Comparison of ENCODE assay signal across 8 mouse cellular contexts in the genomic region with DNA sequence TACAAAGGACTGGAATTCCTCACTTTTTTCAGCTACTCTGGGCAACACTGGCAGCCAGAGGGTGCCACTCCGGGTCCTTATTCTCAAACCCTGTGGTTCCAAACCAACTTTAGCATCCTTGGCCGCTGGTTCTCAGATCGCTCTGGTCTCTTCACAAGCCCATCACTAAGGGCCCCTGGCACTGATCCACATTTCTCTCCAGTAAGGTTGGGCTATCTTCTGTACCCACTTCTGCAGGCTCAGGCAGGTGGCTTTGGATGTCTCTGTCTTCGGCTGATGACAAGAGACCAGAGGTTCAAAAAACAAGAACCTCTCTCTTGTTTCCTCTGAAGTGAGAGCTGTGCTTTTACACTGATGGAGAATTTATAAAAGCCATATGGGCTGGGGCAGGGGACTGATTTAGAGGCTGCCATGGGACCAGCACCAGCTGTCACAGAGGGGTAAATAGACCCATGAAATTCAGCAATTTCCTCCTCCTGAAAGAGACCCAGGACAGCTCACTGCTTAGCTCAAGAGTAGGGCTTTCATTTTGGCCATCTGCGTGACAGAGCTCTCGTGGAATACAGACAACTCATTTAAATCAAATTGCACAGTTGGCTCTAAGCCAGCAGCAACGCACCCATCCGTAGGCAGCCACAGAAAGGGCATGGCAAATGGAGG. TPM values are rescaled to one million over a fixed set of nuclear protein-coding genes. Genes with fewer than 3 reads are reported as not detected.
DNase-seq lines count a peak whose midpoint lies in the region; ATAC-seq and TF ChIP-seq lines count a peak whose summit lies in the region.
"Not testable (repeated sequence)": the region's sequence is repeated elsewhere in the genome, so short reads cannot be mapped to it uniquely, and the experiment has no call there.

No protein-coding gene starts in this region.

- not testable (repeated sequence) for H3K9ac ChIP-seq in embryonic facial prominence, embryonic 12.5 days; forebrain, embryonic 12.5 days; forebrain, postnatal 0 days; hindbrain, embryonic 15.5 days; lung, embryonic 14.5 days; midbrain, embryonic 13.5 days (replicated peaks); neural tube, embryonic 11.5 days (ENCODE audit: low read length); stomach, embryonic 16.5 days (ENCODE audit: low read length)

- not testable (repeated sequence) for H3K4me1 ChIP-seq in embryonic facial prominence, embryonic 12.5 days; forebrain, embryonic 12.5 days; forebrain, postnatal 0 days (ENCODE audit: insufficient read depth); hindbrain, embryonic 15.5 days (replicated peaks); lung, embryonic 14.5 days (ENCODE audit: insufficient read depth); midbrain, embryonic 13.5 days (replicated peaks); neural tube, embryonic 11.5 days (ENCODE audit: control insufficient read depth, insufficient read depth, low read length); stomach, embryonic 16.5 days (ENCODE audit: control insufficient read depth, insufficient read depth, low read length)

- H3K27ac ChIP-seq in embryonic facial prominence, embryonic 12.5 days; forebrain, embryonic 12.5 days; forebrain, postnatal 0 days (ENCODE audit: low read depth, low read length); hindbrain, embryonic 15.5 days (replicated peaks); lung, embryonic 14.5 days (ENCODE audit: low read depth); midbrain, embryonic 13.5 days; neural tube, embryonic 11.5 days (ENCODE audit: low read depth, low read length); stomach, embryonic 16.5 days (ENCODE audit: low read length): not testable (repeated sequence)

- H3K27me3 ChIP-seq in embryonic facial prominence, embryonic 12.5 days; forebrain, embryonic 12.5 days; forebrain, postnatal 0 days (ENCODE audit: insufficient read depth, low read length); hindbrain, embryonic 15.5 days; lung, embryonic 14.5 days (ENCODE audit: insufficient read depth, low read length); midbrain, embryonic 13.5 days; neural tube, embryonic 11.5 days (ENCODE audit: control insufficient read depth, insufficient read depth, low read length); stomach, embryonic 16.5 days (ENCODE audit: control insufficient read depth, insufficient read depth, low read length): not testable (repeated sequence)

- DNase-seq in forebrain, postnatal 0 days; lung, embryonic 14.5 days; neural tube, embryonic 11.5 days (ENCODE audit: low spot score): not testable (repeated sequence)

- H3K4me3 ChIP-seq in embryonic facial prominence, embryonic 12.5 days; forebrain, embryonic 12.5 days (replicated peaks); forebrain, postnatal 0 days (ENCODE audit: low read depth, low read length); hindbrain, embryonic 15.5 days; lung, embryonic 14.5 days (ENCODE audit: low read depth, low read length); midbrain, embryonic 13.5 days (replicated peaks); neural tube, embryonic 11.5 days (ENCODE audit: low read depth, low read length); stomach, embryonic 16.5 days (replicated peaks; ENCODE audit: low read length): not testable (repeated sequence)

- TF ChIP-seq CTCF in forebrain, postnatal 0 days (IDR thresholded peaks at IDR 0.05; ENCODE audit: low read depth); lung, embryonic 14.5 days (IDR thresholded peaks at IDR 0.05; ENCODE audit: low read depth): not testable (repeated sequence)

- 80% methylated on average over 1 of the region's 8 CpGs for WGBS in embryonic facial prominence, embryonic 12.5 days
- WGBS in forebrain, embryonic 12.5 days = 67% methylated on average over 1 of the region's 8 CpGs
- WGBS in forebrain, postnatal 0 days = 44% methylated on average over 1 of the region's 8 CpGs
- 63% methylated on average over 1 of the region's 8 CpGs for WGBS in hindbrain, embryonic 15.5 days
- 67% methylated on average over 1 of the region's 8 CpGs for WGBS in lung, embryonic 14.5 days
- WGBS in midbrain, embryonic 13.5 days = 60% methylated on average over 1 of the region's 8 CpGs
- WGBS in neural tube, embryonic 11.5 days = 71% methylated on average over 1 of the region's 8 CpGs
- 100% methylated on average over 1 of the region's 8 CpGs for WGBS in stomach, embryonic 16.5 days

- not testable (repeated sequence) for H3K9me3 ChIP-seq in embryonic facial prominence, embryonic 12.5 days; forebrain, embryonic 12.5 days; forebrain, postnatal 0 days (ENCODE audit: low read length); hindbrain, embryonic 15.5 days; lung, embryonic 14.5 days (ENCODE audit: low read depth, low read length); midbrain, embryonic 13.5 days; neural tube, embryonic 11.5 days (ENCODE audit: control insufficient read depth, low read length); stomach, embryonic 16.5 days (replicated peaks; ENCODE audit: control insufficient read depth, low read length)

- H3K36me3 ChIP-seq in embryonic facial prominence, embryonic 12.5 days; forebrain, embryonic 12.5 days (replicated peaks); forebrain, postnatal 0 days (ENCODE audit: insufficient read depth); hindbrain, embryonic 15.5 days; lung, embryonic 14.5 days (ENCODE audit: insufficient read depth); midbrain, embryonic 13.5 days; neural tube, embryonic 11.5 days (ENCODE audit: control insufficient read depth, insufficient read depth, low read length); stomach, embryonic 16.5 days (ENCODE audit: control insufficient read depth, insufficient read depth, low read length): not testable (repeated sequence)

- H3K4me2 ChIP-seq in embryonic facial prominence, embryonic 12.5 days (replicated peaks); forebrain, embryonic 12.5 days; forebrain, postnatal 0 days (ENCODE audit: low read depth); hindbrain, embryonic 15.5 days; lung, embryonic 14.5 days; midbrain, embryonic 13.5 days (replicated peaks); neural tube, embryonic 11.5 days (ENCODE audit: low read depth); stomach, embryonic 16.5 days (ENCODE audit: low read depth, low read length): not testable (repeated sequence)

- peak; percentile 23; the same call in 1 of the 2 replicates for ATAC-seq in embryonic facial prominence, embryonic 12.5 days (ENCODE audit: insufficient number of reproducible peaks, insufficient read depth, low FRiP score, low TSS enrichment)
- peak; percentile 89 for ATAC-seq in forebrain, embryonic 12.5 days (ENCODE audit: low FRiP score)
- peak; percentile 86 for ATAC-seq in forebrain, postnatal 0 days
- ATAC-seq in hindbrain, embryonic 15.5 days (ENCODE audit: low FRiP score, low read depth) = peak; percentile 88
- ATAC-seq in lung, embryonic 14.5 days (ENCODE audit: insufficient read depth) = peak; percentile 81
- peak; percentile 91 for ATAC-seq in midbrain, embryonic 13.5 days
- ATAC-seq in neural tube, embryonic 11.5 days (ENCODE audit: insufficient read depth, low FRiP score, low TSS enrichment) = peak; percentile 92
- ATAC-seq in stomach, embryonic 16.5 days (ENCODE audit: insufficient read depth, low FRiP score) = peak; percentile 22; the same call in 1 of the 2 replicates

RNA-seq across cellular contexts. Expression of a gene that starts 49.6 kb away (rescaled TPM):
- polyA plus RNA-seq in embryonic facial prominence, embryonic 12.5 days (2016; fragmentation: Nextera tagmentation; extraction: Ambion mirVana) = 511 and 553 TPM in 2 replicates
- 683 and 693 TPM in 2 replicates for polyA plus RNA-seq in forebrain, embryonic 12.5 days (2016; fragmentation: Nextera tagmentation; extraction: Ambion mirVana)
- total RNA-seq in forebrain, postnatal 0 days (2014; rRNA removed) = 431 and 543 TPM in 2 replicates
- 1,167 and 1,337 TPM in 2 replicates for polyA plus RNA-seq in forebrain, postnatal 0 days (2015; fragmentation: Nextera tagmentation; extraction: Ambion mirVana)
- polyA plus RNA-seq in hindbrain, embryonic 15.5 days (2015; fragmentation: Nextera tagmentation; extraction: Ambion mirVana) = 1,039 and 1,079 TPM in 2 replicates
- polyA plus RNA-seq in lung, embryonic 14.5 days (2014; fragmentation: Nextera tagmentation; extraction: Ambion mirVana) = 579 and 584 TPM in 2 replicates
- polyA plus RNA-seq in midbrain, embryonic 13.5 days (2015; fragmentation: Nextera tagmentation; extraction: Ambion mirVana) = 1,193 and 1,210 TPM in 2 replicates
- 845 and 923 TPM in 2 replicates for polyA plus RNA-seq in neural tube, embryonic 11.5 days (2014; fragmentation: Nextera tagmentation; extraction: Ambion mirVana)
- polyA plus RNA-seq in stomach, embryonic 16.5 days (2015; fragmentation: Nextera tagmentation; extraction: Ambion mirVana) = 440 and 474 TPM in 2 replicates

Comparison
In these comparisons a context has a peak if more than half of its experiments do, and no peak if none do; other contexts are left out.
1. ATAC-seq: peak in every context shown above with its lines; median percentile 92 in neural tube, embryonic 11.5 days; 91 in midbrain, embryonic 13.5 days; 89 in forebrain, embryonic 12.5 days; 88 in hindbrain, embryonic 15.5 days; 86 in forebrain, postnatal 0 days; 81 in lung, embryonic 14.5 days; 23 in embryonic facial prominence, embryonic 12.5 days; 22 in stomach, embryonic 16.5 days.